Mouse (Mus musculus) fibroblast of lung, adult 2 months (primary cell): ENCODE measurements around the gene Hpcal4.

Experiments used
- DNase-seq: peaks from one replicate; pipeline ENCODE4 v3.0.0-alpha.2; 2011; ENCODE audit warnings: low read depth

Hpcal4 gene

DNA sequence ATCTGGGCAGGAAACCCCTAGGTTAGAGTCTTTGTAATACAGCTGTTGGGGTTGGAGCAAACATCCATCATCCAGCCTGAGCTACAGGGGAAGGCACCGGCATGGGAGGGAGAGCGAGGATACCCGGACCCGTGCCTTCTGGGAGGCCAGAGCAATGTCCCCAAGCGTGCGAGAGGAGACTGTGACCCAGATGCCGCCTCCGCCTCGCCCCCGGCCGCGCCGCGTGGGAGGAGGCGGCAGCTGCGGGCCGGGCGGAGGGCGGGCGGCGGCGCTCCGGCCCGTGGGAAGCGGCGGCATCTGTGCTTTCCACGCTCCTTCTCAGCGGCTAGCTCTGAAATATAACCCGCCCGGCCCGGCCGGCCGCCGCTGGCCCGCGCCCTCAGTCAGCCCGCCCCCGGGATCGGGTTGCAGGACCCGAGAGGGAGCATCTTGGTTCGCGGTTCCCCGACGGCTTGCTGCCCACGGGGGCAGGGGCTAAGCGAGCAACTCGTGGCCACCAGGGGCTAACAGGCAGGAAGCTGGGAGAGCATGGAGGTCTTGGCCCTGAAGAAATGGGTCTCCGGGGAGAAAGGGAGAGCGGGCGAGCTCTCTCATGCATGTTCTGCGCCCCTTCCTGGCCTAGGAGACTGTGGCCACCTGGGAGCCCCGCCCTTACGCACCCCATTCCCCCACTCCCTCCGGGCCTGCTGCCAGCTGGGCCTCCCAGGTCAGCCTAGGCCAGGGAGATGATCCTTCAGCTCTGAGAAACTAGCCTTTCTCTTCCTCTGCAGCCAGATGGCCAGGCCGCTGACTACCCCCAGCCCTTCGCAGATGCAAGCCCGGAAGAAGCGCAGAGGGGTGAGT, 56.6 kb downstream of the Hpcal4 start:
- DNase-seq = peak; percentile 74
